Mouse (Mus musculus): ENCODE measurements around the gene Tcfl5. TPM values are rescaled to one million over a fixed set of nuclear protein-coding genes. Genes with fewer than 3 reads are reported as not detected.

The Tcfl5 gene
- polyA plus RNA-seq, 1 experiment from 2014 or later, result 0.19 TPM

DNA sequence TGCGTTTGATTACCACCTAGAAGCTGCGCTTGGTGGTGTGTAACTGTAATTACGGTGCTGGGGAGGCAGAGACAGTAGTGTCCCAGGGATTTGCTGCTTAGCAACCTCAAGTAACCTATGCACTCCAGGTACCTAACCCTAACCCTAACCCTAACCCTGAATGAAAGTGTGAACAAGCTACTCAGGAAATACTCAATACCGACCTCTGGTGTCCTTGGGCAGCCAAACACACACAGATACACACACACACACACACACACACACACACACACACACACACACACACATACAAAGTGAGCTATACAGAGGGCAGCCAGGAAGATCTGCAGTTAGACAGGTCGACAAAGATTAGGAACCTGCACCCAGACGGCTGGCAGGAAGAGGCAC, 53.8 kb downstream of the Tcfl5 start:
- H3K4me1 ChIP-seq, result peaks cover 17% of the 10 kb centered on the region
- peak overlapping the region; percentile 93 for H3K27ac ChIP-seq
- whole genome bisulfite sequencing, result 45% methylated on average over 6 of the region's 6 CpGs
- no peaks in the 10 kb centered on the region for H3K27me3 ChIP-seq (ENCODE audit: low read depth, poor library complexity, severe bottlenecking)
- H3K4me3 ChIP-seq, result peak overlapping the region; percentile 86
- H3K9me3 ChIP-seq (replicated peaks), result no peaks in the 10 kb centered on the region
- H3K36me3 ChIP-seq, result peaks cover 70% of the 10 kb centered on the region
- DNase-seq (ENCODE audit: low spot score), result no peak

DNA sequence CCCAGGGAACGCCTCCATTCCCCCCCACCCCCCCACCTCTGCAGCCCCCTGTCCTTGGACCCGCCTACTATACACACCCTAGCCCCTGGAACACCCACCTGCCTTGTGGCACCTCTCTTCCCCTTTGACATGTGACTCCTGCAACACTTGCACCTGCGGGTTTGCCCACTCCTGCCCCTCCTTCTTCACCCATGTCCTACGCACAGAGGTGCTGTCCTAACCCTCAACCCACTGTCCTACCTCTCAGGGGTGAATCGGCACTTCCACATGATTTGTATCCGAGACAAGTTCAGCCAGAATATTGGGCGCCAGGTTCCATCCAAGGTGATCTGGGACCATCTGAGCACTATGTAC, 59.4 kb downstream of the Tcfl5 start:
- WGBS, result 34% methylated on average over 7 of the region's 7 CpGs
- peak overlapping the region; percentile 92 for H3K27ac ChIP-seq

DNA sequence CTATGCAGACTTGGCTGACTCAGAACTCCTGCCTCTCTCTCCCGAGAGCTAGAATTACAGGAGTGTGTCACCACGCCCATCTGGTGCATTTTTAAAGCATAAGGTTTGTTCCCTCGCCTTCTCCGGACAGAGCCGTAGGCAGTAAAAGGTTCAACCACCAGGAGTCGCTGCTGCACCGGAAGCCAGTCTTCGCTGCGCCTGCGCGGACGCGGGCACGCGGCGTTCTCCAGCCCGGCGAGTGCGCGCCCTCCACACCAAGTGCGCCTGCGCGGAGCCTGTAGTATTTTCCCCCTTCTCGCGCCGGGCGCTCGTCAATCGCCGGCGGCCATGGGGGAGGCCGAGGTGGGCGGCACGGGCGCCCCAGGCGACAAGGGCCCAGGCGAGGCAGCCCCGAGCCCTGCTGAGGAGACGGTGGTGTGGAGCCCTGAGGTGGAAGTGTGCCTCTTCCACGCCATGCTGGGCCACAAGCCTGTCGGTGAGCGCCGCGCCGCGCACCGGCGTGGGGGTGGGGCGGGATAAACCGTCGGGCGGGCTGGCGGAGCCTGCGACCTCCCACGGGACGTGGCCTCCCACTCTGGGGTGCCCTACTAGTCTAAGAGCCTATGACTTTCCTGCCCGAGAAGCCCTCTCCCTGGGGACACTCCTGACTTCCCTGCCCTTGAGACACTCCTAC, 59.9 kb downstream of the Tcfl5 start:
- Histone ChIP-seq H3K4me1 (peaks cover 18% of the 10 kb centered on the region), H3K9me3 (replicated peaks) (no peaks in the 10 kb centered on the region), H3K4me3 (peak overlapping the region; percentile 68), H3K36me3 (peaks cover 36% of the 10 kb centered on the region), H3K27ac (peak overlapping the region; percentile 92), H3K27me3 (ENCODE audit: low read depth, poor library complexity, severe bottlenecking) (no peaks in the 10 kb centered on the region)
- peak; percentile 100 for DNase-seq (ENCODE audit: low spot score)
- under 1% methylated on average over 57 of the region's 57 CpGs for whole genome bisulfite sequencing

More for the DNA sequence above, 59.4 kb downstream of the Tcfl5 start:
- peaks cover 18% of the 10 kb centered on the region for H3K4me1 ChIP-seq
- no peaks in the 10 kb centered on the region for H3K27me3 ChIP-seq (ENCODE audit: low read depth, poor library complexity, severe bottlenecking)
- no peaks in the 10 kb centered on the region for H3K9me3 ChIP-seq (replicated peaks)
- H3K36me3 ChIP-seq, result peaks cover 36% of the 10 kb centered on the region
- no peak for DNase-seq (ENCODE audit: low spot score)
- peak overlapping the region; percentile 68 for H3K4me3 ChIP-seq

GRCm38 (mm10) chr2:180581002-180581401, 61.5 kb downstream of the Tcfl5 start, which contains the start of gene Mrgbp:
Gene Mrgbp (plus strand): TSS chr2:180581304.
- Histone ChIP-seq H3K27me3 (ENCODE audit: low read depth, poor library complexity, severe bottlenecking) (0 out of 2 replicates have a peak, but pooled peaks cover 3% of the 10 kb centered on the region), H3K27ac (no peak within 1 kb of the TSS), H3K36me3 (peaks cover 21% of the 10 kb centered on the region), H3K9me3 (replicated peaks) (no peaks in the 10 kb centered on the region), H3K4me1 (peaks cover 18% of the 10 kb centered on the region), H3K4me3 (no peak within 1 kb of the TSS)
- 82% methylated on average over 3 of the region's 3 CpGs for WGBS
- no peak for DNase-seq (ENCODE audit: low spot score)

- Histone ChIP-seq H3K9me3 (replicated peaks) (no peaks in the 10 kb centered on the region), H3K4me1 (peaks cover 22% of the 10 kb centered on the region), H3K36me3 (no peaks in the 10 kb centered on the region), H3K27me3 (ENCODE audit: low read depth, poor library complexity, severe bottlenecking) (0 out of 2 replicates have a peak, but pooled peaks cover 10% of the 10 kb centered on the region), H3K4me3 (no peak overlapping the region), H3K27ac (no peak overlapping the region)
- peak; percentile 83 for DNase-seq (ENCODE audit: low spot score)
- 7% methylated on average over 3 of the region's 3 CpGs for WGBS
Measured at GRCm38 (mm10) chr2:180578686-180579085, 63.8 kb downstream of the Tcfl5 start.

- no peak for DNase-seq (ENCODE audit: low spot score)
- H3K4me3 ChIP-seq, result no peak overlapping the region
- WGBS, result 68% methylated on average over 4 of the region's 4 CpGs
Measured at GRCm38 (mm10) chr2:180576482-180576881, 66.0 kb downstream of the Tcfl5 start.

More at GRCm38 (mm10) chr2:180576482-180576881, 66.0 kb downstream of the Tcfl5 start:
- Histone ChIP-seq H3K4me1 (peaks cover 9% of the 10 kb centered on the region), H3K9me3 (replicated peaks) (no peaks in the 10 kb centered on the region), H3K36me3 (no peaks in the 10 kb centered on the region), H3K27me3 (ENCODE audit: low read depth, poor library complexity, severe bottlenecking) (0 out of 2 replicates have a peak, but pooled peaks cover 10% of the 10 kb centered on the region), H3K27ac (no peak overlapping the region)

Other genes with a start within 250 kb of the Tcfl5 start
- gene Slco4a1, start 186.5 kb downstream of the Tcfl5 start, polyA plus RNA-seq (2016; fragmentation: Nextera tagmentation; extraction: Ambion mirVana), result 0.41 and 1.8 TPM in 2 replicates
- 0.11 and 0.28 TPM in 2 replicates for gene Ntsr1, start 142.7 kb downstream of the Tcfl5 start, polyA plus RNA-seq (2016; fragmentation: Nextera tagmentation; extraction: Ambion mirVana)
- 33.8 and 38.3 TPM in 2 replicates for gene Mrgbp, start 61.4 kb downstream of the Tcfl5 start, polyA plus RNA-seq (2016; fragmentation: Nextera tagmentation; extraction: Ambion mirVana)
- gene Ogfr, start 53.5 kb downstream of the Tcfl5 start, polyA plus RNA-seq (2016; fragmentation: Nextera tagmentation; extraction: Ambion mirVana), result 107 and 112 TPM in 2 replicates
- gene Col9a3, start 44.9 kb downstream of the Tcfl5 start, polyA plus RNA-seq (2016; fragmentation: Nextera tagmentation; extraction: Ambion mirVana), result 4.0 and 30.1 TPM in 2 replicates
- gene Dido1, start 67.3 kb upstream of the Tcfl5 start, polyA plus RNA-seq (2016; fragmentation: Nextera tagmentation; extraction: Ambion mirVana), result 33.7 and 40.0 TPM in 2 replicates
- 44.8 and 53.4 TPM in 2 replicates for gene Gid8, start 67.4 kb upstream of the Tcfl5 start, polyA plus RNA-seq (2016; fragmentation: Nextera tagmentation; extraction: Ambion mirVana)
- 0.38 and 0.73 TPM in 2 replicates for gene Slc17a9, start 82.6 kb upstream of the Tcfl5 start, polyA plus RNA-seq (2016; fragmentation: Nextera tagmentation; extraction: Ambion mirVana)
- not detected in 2 replicates for gene Bhlhe23, start 134.2 kb upstream of the Tcfl5 start, polyA plus RNA-seq (2016; fragmentation: Nextera tagmentation; extraction: Ambion mirVana)